Mouse (Mus musculus) MEL (cell line): Measurements from ENCODE around the gene Afm. TPM values are rescaled to one million over a fixed set of nuclear protein-coding genes. Genes with fewer than 3 reads are reported as not detected.

Experiments used
- DNase-seq: peaks from one replicate; pipeline ENCODE4 v3.0.0; 2011; ENCODE audit warnings: low read depth, low spot score
- H3K27ac ChIP-seq: 2 replicates; pipeline ENCODE4 v1.5.1; 2012; ENCODE audit warnings: low read depth, mild to moderate bottlenecking, control low read depth, low read length, moderate library complexity; ENCODE audit not compliant: control insufficient read depth
- H3K27me3 ChIP-seq, 2 experiments: fragments of 150-350 bp in 1 of 2; sonication (generic) in 1 of 2; 2 replicates each; pipeline ENCODE4 v1.6.1; 2012; ENCODE audit warnings: low read length in 2 of 2, mild to moderate bottlenecking in 2 of 2, improper control_type of control experiment in 1 of 2, moderate library complexity in 1 of 2; ENCODE audit not compliant: insufficient read depth in 2 of 2, control insufficient read depth in 1 of 2
- H3K36me3 ChIP-seq, 2 experiments: 2 replicates each; pipeline ENCODE4 v1.6.1; 2012 to 2014; ENCODE audit warnings: low read length in 2 of 2, improper control_type of control experiment in 1 of 2, inconsistent platforms in 1 of 2, mild to moderate bottlenecking in 1 of 2; ENCODE audit not compliant: insufficient read depth in 2 of 2, control insufficient read depth in 1 of 2
- H3K4me1 ChIP-seq, 2 experiments: fragments of 150-350 bp in 1 of 2; sonication (generic) in 1 of 2; 2 replicates each; pipeline ENCODE4 v1.6.1; 2012; ENCODE audit warnings: low read length in 2 of 2, improper control_type of control experiment in 1 of 2, mild to moderate bottlenecking in 1 of 2; ENCODE audit not compliant: insufficient read depth in 2 of 2, control insufficient read depth in 1 of 2
- H3K4me3 ChIP-seq, 2 experiments: fragments of 150-350 bp in 1 of 2; sonication (generic) in 1 of 2; 2 replicates each; pipeline ENCODE4 v1.5.1; 2012; ENCODE audit warnings: low read depth in 2 of 2, low read length in 2 of 2, mild to moderate bottlenecking in 2 of 2, moderate library complexity in 2 of 2, control low read depth in 1 of 2, improper control_type of control experiment in 1 of 2; ENCODE audit not compliant: control insufficient read depth in 1 of 2, insufficient read depth in 1 of 2
- H3K79me2 ChIP-seq: 2 replicates; pipeline ENCODE4 v1.6.1; 2012; ENCODE audit warnings: mild to moderate bottlenecking, low read length, moderate library complexity; ENCODE audit not compliant: control insufficient read depth, poor library complexity, insufficient read depth
- H3K9ac ChIP-seq: 2 replicates; pipeline ENCODE4 v1.6.1; 2012; ENCODE audit warnings: low read depth, mild to moderate bottlenecking, control low read depth, low read length, moderate library complexity; ENCODE audit not compliant: control insufficient read depth, poor library complexity, severe bottlenecking
- H3K9me3 ChIP-seq: fragments of 150-350 bp; sonication (generic); replicated peaks from 2 replicates; pipeline ENCODE4 v1.6.1; 2012; ENCODE audit warnings: mild to moderate bottlenecking, low read length, improper control_type of control experiment, moderate library complexity; ENCODE audit not compliant: insufficient read depth
- BHLHE40 ChIP-seq: IDR thresholded peaks from 2 replicates; pipeline ENCODE4 v1.6.1; 2012; ENCODE audit warnings: low read depth, mild to moderate bottlenecking, inconsistent platforms, low read length, improper control_type of control experiment, borderline replicate concordance
- CHD1 ChIP-seq: IDR thresholded peaks from 2 replicates; pipeline ENCODE4 v1.6.1; 2012; ENCODE audit warnings: low read depth, mild to moderate bottlenecking, inconsistent platforms, low read length, improper control_type of control experiment
- CHD2 ChIP-seq: IDR thresholded peaks from 2 replicates; pipeline ENCODE4 v1.6.1; 2011; ENCODE audit warnings: low read length, improper control_type of control experiment
- E2F4 ChIP-seq: IDR thresholded peaks from 2 replicates; pipeline ENCODE4 v1.6.1; 2011; ENCODE audit warnings: low read depth, low read length, improper control_type of control experiment, borderline replicate concordance
- ELF1 ChIP-seq: IDR thresholded peaks from 2 replicates; pipeline ENCODE4 v1.6.1; 2014; ENCODE audit warnings: low read depth, mild to moderate bottlenecking, inconsistent platforms, low read length, improper control_type of control experiment, moderate library complexity
- ETS1 ChIP-seq: IDR thresholded peaks from 2 replicates; pipeline ENCODE4 v1.6.1; 2012; ENCODE audit warnings: low read depth, mild to moderate bottlenecking, inconsistent platforms, low read length, improper control_type of control experiment, moderate library complexity
- GABPA ChIP-seq: IDR thresholded peaks from 2 replicates; pipeline ENCODE4 v1.6.1; 2012; ENCODE audit warnings: low read depth, mild to moderate bottlenecking, inconsistent platforms, low read length, improper control_type of control experiment, moderate library complexity
- GATA1 ChIP-seq: IDR thresholded peaks from 2 replicates; pipeline ENCODE4 v1.6.1; 2011; ENCODE audit warnings: low read depth, low read length, improper control_type of control experiment
- JUND ChIP-seq: IDR thresholded peaks from 2 replicates; pipeline ENCODE4 v1.6.1; 2011; ENCODE audit warnings: low read depth, mild to moderate bottlenecking, improper control_type of control experiment, low read length
- KAT2A ChIP-seq: conservative IDR thresholded peaks from 2 replicates; pipeline ENCODE4 v1.6.1; 2012; ENCODE audit warnings: low read depth, low read length, improper control_type of control experiment, inconsistent platforms
- MAFK ChIP-seq: IDR thresholded peaks from 2 replicates; pipeline ENCODE4 v1.6.1; 2011; ENCODE audit warnings: low read depth, mild to moderate bottlenecking, low read length, improper control_type of control experiment, borderline replicate concordance
- MAX ChIP-seq: IDR thresholded peaks from 2 replicates; pipeline ENCODE4 v1.6.1; 2011; ENCODE audit warnings: low read length, improper control_type of control experiment
- MAZ ChIP-seq: IDR thresholded peaks from 2 replicates; pipeline ENCODE4 v1.6.1; 2012; ENCODE audit warnings: low read depth, mild to moderate bottlenecking, inconsistent platforms, low read length, improper control_type of control experiment
- MEF2A ChIP-seq: IDR thresholded peaks from 2 replicates; pipeline ENCODE4 v1.6.1; 2014; ENCODE audit warnings: low read depth, mild to moderate bottlenecking, inconsistent platforms, low read length, improper control_type of control experiment; ENCODE audit not compliant: poor library complexity, insufficient replicate concordance, severe bottlenecking; ENCODE audit errors: extremely low read depth
- MXI1 ChIP-seq: IDR thresholded peaks from 2 replicates; pipeline ENCODE4 v1.6.1; 2011; ENCODE audit warnings: mild to moderate bottlenecking, low read depth, low read length, improper control_type of control experiment
- MYC ChIP-seq: IDR thresholded peaks from 2 replicates; pipeline ENCODE4 v1.6.1; 2011; ENCODE audit warnings: low read depth, mild to moderate bottlenecking, low read length, improper control_type of control experiment, moderate library complexity
- NELFE ChIP-seq: IDR thresholded peaks from 2 replicates; pipeline ENCODE4 v1.6.1; 2011; ENCODE audit warnings: low read depth, low read length, improper control_type of control experiment
- NRF1 ChIP-seq: IDR thresholded peaks from 2 replicates; pipeline ENCODE4 v1.6.1; 2014; ENCODE audit warnings: low read depth, mild to moderate bottlenecking, inconsistent platforms, low read length, improper control_type of control experiment, moderate library complexity; ENCODE audit not compliant: poor library complexity, insufficient read depth, severe bottlenecking
- POLR2A ChIP-seq, 2 experiments: IDR thresholded peaks; 2 replicates each; pipeline ENCODE4 v1.6.1; 2011 to 2012; ENCODE audit warnings: low read length in 2 of 2, mild to moderate bottlenecking in 2 of 2, control low read depth in 1 of 2, improper control_type of control experiment in 1 of 2, low read depth in 1 of 2, moderate library complexity in 1 of 2; ENCODE audit not compliant: control insufficient read depth in 1 of 2, insufficient read depth in 1 of 2, poor library complexity in 1 of 2
- POLR2AphosphoS2 ChIP-seq: IDR thresholded peaks from 2 replicates; pipeline ENCODE4 v1.6.1; 2011; ENCODE audit warnings: low read length, improper control_type of control experiment
- POLR2AphosphoS5 ChIP-seq: IDR thresholded peaks from 2 replicates; pipeline ENCODE4 v1.6.1; 2012; ENCODE audit warnings: low read depth, borderline replicate concordance, mild to moderate bottlenecking, inconsistent platforms, low read length, moderate library complexity, mixed read lengths
- RAD21 ChIP-seq: IDR thresholded peaks from 2 replicates; pipeline ENCODE4 v1.6.1; 2011; ENCODE audit warnings: mild to moderate bottlenecking, low read depth, low read length, improper control_type of control experiment
- RCOR1 ChIP-seq: IDR thresholded peaks from 2 replicates; pipeline ENCODE4 v1.6.1; 2012; ENCODE audit warnings: low read depth, mild to moderate bottlenecking, inconsistent platforms, low read length, improper control_type of control experiment
- SMC3 ChIP-seq: IDR thresholded peaks from 2 replicates; pipeline ENCODE4 v1.6.1; 2011; ENCODE audit warnings: low read depth, low read length, improper control_type of control experiment
- TCF12 ChIP-seq: IDR thresholded peaks from 2 replicates; pipeline ENCODE4 v1.6.1; 2014; ENCODE audit warnings: low read depth, mild to moderate bottlenecking, inconsistent platforms, low read length, improper control_type of control experiment, moderate library complexity
- UBTF ChIP-seq: IDR thresholded peaks from 2 replicates; pipeline ENCODE4 v1.6.1; 2012; ENCODE audit warnings: low read depth, mild to moderate bottlenecking, inconsistent platforms, low read length, improper control_type of control experiment, moderate library complexity, borderline replicate concordance; ENCODE audit not compliant: insufficient read depth
- USF1 ChIP-seq: IDR thresholded peaks from 2 replicates; pipeline ENCODE4 v1.6.1; 2014; ENCODE audit warnings: low read depth, mild to moderate bottlenecking, inconsistent platforms, low read length, improper control_type of control experiment, moderate library complexity
- USF2 ChIP-seq, 2 experiments: IDR thresholded peaks; 2 replicates each; pipeline ENCODE4 v1.6.1; 2011 to 2012; ENCODE audit warnings: improper control_type of control experiment in 2 of 2, low read length in 2 of 2, borderline replicate concordance in 1 of 2, inconsistent platforms in 1 of 2, low read depth in 1 of 2, mild to moderate bottlenecking in 1 of 2; ENCODE audit not compliant: insufficient read depth in 1 of 2
- ZC3H11A ChIP-seq: IDR thresholded peaks from 2 replicates; pipeline ENCODE4 v1.6.1; 2012; ENCODE audit warnings: low read depth, mild to moderate bottlenecking, inconsistent platforms, low read length, improper control_type of control experiment
- ZKSCAN1 ChIP-seq: IDR thresholded peaks from 2 replicates; pipeline ENCODE4 v1.6.1; 2012; ENCODE audit warnings: low read depth, mild to moderate bottlenecking, inconsistent platforms, low read length, improper control_type of control experiment, moderate library complexity
- ZMIZ1 ChIP-seq: IDR thresholded peaks from 2 replicates; pipeline ENCODE4 v1.6.1; 2012; ENCODE audit warnings: low read depth, mild to moderate bottlenecking, inconsistent platforms, low read length, improper control_type of control experiment, moderate library complexity
- polyA plus RNA-seq, 2 experiments: library from polyadenylated mRNA; stranded (reverse) in 1 of 2; unstranded in 1 of 2; fragments of >175 nt in 1 of 2; fragments of >200 nt in 1 of 2; gene quantifications; 2 replicates each; pipeline versions ENCODE4 v1.2.1 to v1.2.4; 2012; ENCODE audit warnings: low replicate concordance in 2 of 2, low read depth in 1 of 2; ENCODE audit not compliant: insufficient read length in 2 of 2, insufficient read depth in 1 of 2, missing spikeins in 1 of 2
- total RNA-seq: library from RNA; depleted of rRNA; stranded (reverse); fragments of 300-350 nt; gene quantifications from 2 replicates; pipeline ENCODE4 v1.2.3, GENCODE M21; 2012

The Afm gene
- total and polyA plus RNA-seq, 3 experiments = not detected

DNA sequence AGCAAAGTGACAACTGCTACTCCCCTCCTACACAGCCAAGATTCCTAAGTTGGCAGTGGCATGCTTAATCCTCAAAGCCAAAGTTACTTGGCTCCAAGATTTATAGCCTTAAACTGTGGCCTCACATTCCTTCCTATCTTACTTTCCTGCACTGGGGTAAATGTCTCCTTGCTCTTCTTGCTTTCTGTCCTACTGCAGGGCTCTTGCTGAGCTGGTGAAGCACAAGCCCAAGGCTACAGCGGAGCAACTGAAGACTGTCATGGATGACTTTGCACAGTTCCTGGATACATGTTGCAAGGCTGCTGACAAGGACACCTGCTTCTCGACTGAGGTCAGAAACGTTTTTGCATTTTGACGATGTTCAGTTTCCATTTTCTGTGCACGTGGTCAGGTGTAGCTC is 44.4 kb upstream of the Afm start:
- no peak overlapping the region for H3K9ac ChIP-seq
- no peak overlapping the region for H3K27ac ChIP-seq
- no peaks in the 10 kb centered on the region for H3K36me3 ChIP-seq
- H3K4me3 ChIP-seq = no peak overlapping the region
- no peaks in the 10 kb centered on the region for H3K9me3 ChIP-seq
- H3K27me3 ChIP-seq = no peaks in the 10 kb centered on the region
- no peak for TF ChIP-seq SMC3
- TF ChIP-seq ZC3H11A = no peak
- TF ChIP-seq KAT2A = no peak
- TF ChIP-seq POLR2A (IDR thresholded peaks at IDR 0.05; ENCODE audit: control insufficient read depth in 1 of 2, insufficient read depth in 1 of 2, low read depth in 1 of 2, low read length in 2 of 2, poor library complexity in 1 of 2) = no peak
- no peak for TF ChIP-seq JUND
- no peak for TF ChIP-seq POLR2AphosphoS5
- no peak for TF ChIP-seq GABPA
- TF ChIP-seq RAD21 = no peak
- no peak for TF ChIP-seq ELF1
- TF ChIP-seq USF2 (IDR thresholded peaks at IDR 0.05; ENCODE audit: borderline replicate concordance in 1 of 2, insufficient read depth in 1 of 2, low read depth in 1 of 2, low read length in 2 of 2) = no peak
- TF ChIP-seq E2F4 = no peak
- TF ChIP-seq MEF2A = no peak
- no peak for TF ChIP-seq MAZ
- no peak for TF ChIP-seq MAFK
- no peak for TF ChIP-seq ZKSCAN1
- TF ChIP-seq RCOR1 = no peak
- TF ChIP-seq MAX = no peak
- no peak for TF ChIP-seq MYC
- TF ChIP-seq BHLHE40 = no peak
- TF ChIP-seq NRF1 = no peak
- no peak for DNase-seq
- H3K79me2 ChIP-seq = no peaks in the 10 kb centered on the region
- no peaks in the 10 kb centered on the region for H3K4me1 ChIP-seq

DNA sequence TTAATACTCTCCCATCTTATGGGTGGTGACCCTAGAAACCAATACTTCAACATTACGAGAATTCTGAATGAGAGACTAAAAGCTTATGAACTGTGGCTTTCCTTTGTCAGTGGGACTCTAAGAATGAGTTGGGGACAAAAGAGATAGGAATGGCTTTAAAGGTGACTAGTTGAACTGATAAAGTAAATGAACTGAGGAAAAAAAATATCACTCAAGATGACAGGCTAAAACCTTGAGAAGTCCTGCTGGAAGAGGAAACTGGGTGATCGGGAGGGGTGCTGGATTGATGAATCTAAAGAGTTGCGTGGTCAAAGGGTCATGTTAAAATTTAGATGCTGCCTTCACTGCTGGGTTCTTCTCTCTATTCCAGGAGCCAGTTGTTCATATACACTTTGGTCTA is 42.0 kb upstream of the Afm start:
- no peak overlapping the region for H3K4me3 ChIP-seq
- DNase-seq = no peak

More for the DNA sequence above, 42.0 kb upstream of the Afm start:
- Histone ChIP-seq H3K79me2 (no peaks in the 10 kb centered on the region), H3K9me3 (no peaks in the 10 kb centered on the region), H3K4me1 (no peaks in the 10 kb centered on the region), H3K27ac (no peak overlapping the region), H3K9ac (no peak overlapping the region), H3K36me3 (no peaks in the 10 kb centered on the region), H3K27me3 (no peaks in the 10 kb centered on the region; a peak in 1 of 4 replicates)
- TF ChIP-seq MAZ (no peak), JUND (no peak), NELFE (no peak), MXI1 (no peak), USF2 (IDR thresholded peaks at IDR 0.05; ENCODE audit: borderline replicate concordance in 1 of 2, insufficient read depth in 1 of 2, low read depth in 1 of 2, low read length in 2 of 2) (no peak), POLR2AphosphoS5 (no peak), CHD2 (no peak), RCOR1 (no peak), POLR2AphosphoS2 (no peak), CHD1 (no peak), ZMIZ1 (no peak), TCF12 (no peak), UBTF (no peak), RAD21 (no peak), ETS1 (no peak), GABPA (no peak), KAT2A (no peak), GATA1 (no peak), MYC (no peak), USF1 (no peak)
